In genomic region chr5:150152071-150152879, GRCm38 (mm10) we compare ENCODE assay signal across 8 mouse cellular contexts. TPM values are rescaled to one million over a fixed set of nuclear protein-coding genes. Genes with fewer than 3 reads are reported as not detected.
DNase-seq lines count a peak whose midpoint lies in the region; ATAC-seq and TF ChIP-seq lines count a peak whose summit lies in the region.

No protein-coding gene starts in this region.

- H3K4me2 ChIP-seq in kidney, embryonic 14.5 days (replicated peaks; ENCODE audit: low read depth, low read length): peak overlapping the region; percentile 26; the same call in 1 of the 2 replicates
- no peak overlapping the region for H3K4me2 ChIP-seq in midbrain, postnatal 0 days (ENCODE audit: low read depth, low read length, poor library complexity, severe bottlenecking)
- H3K4me2 ChIP-seq in liver, postnatal 0 days (ENCODE audit: low read depth, low read length): no peak overlapping the region

- 36% methylated on average over 22 of the region's 22 CpGs for WGBS in kidney, embryonic 14.5 days
- 47% methylated on average over 22 of the region's 22 CpGs for WGBS in kidney, adult 2 months
- WGBS in midbrain, postnatal 0 days: 59% methylated on average over 22 of the region's 22 CpGs
- 77% methylated on average over 22 of the region's 22 CpGs for WGBS in liver, postnatal 0 days (ENCODE audit: insufficient replicate concordance)

- no peaks in the 10 kb centered on the region for H3K36me3 ChIP-seq in kidney, embryonic 14.5 days (ENCODE audit: control insufficient read depth, insufficient read depth, low read length)
- H3K36me3 ChIP-seq in kidney, adult 2 months (ENCODE audit: control insufficient read depth, insufficient read depth, low read length): no peaks in the 10 kb centered on the region
- no peaks in the 10 kb centered on the region for H3K36me3 ChIP-seq in midbrain, postnatal 0 days (ENCODE audit: insufficient read depth, low read length)
- no peaks in the 10 kb centered on the region for H3K36me3 ChIP-seq in liver, postnatal 0 days (replicated peaks; ENCODE audit: insufficient read depth, low read length)

- H3K9ac ChIP-seq in kidney, embryonic 14.5 days (ENCODE audit: low read depth, low read length): 0 out of 2 replicates have a peak overlapping the region, but pooled peaks have one; percentile 2
- H3K9ac ChIP-seq in midbrain, postnatal 0 days (replicated peaks; ENCODE audit: low read length, poor library complexity, severe bottlenecking): no peak overlapping the region
- H3K9ac ChIP-seq in liver, postnatal 0 days (replicated peaks): no peak overlapping the region

- no peaks in the 10 kb centered on the region for H3K9me3 ChIP-seq in kidney, embryonic 14.5 days (ENCODE audit: control insufficient read depth, low read length)
- H3K9me3 ChIP-seq in midbrain, postnatal 0 days (ENCODE audit: low read length): no peaks in the 10 kb centered on the region
- H3K9me3 ChIP-seq in liver, postnatal 0 days (ENCODE audit: low read length): no peaks in the 10 kb centered on the region

- TF ChIP-seq POLR2A in kidney, adult 2 months (IDR thresholded peaks at IDR 0.05; ENCODE audit: low read depth, low read length): no peak

- no peak overlapping the region for H3K4me3 ChIP-seq in kidney, embryonic 14.5 days (ENCODE audit: low read length)
- H3K4me3 ChIP-seq in kidney, adult 2 months (ENCODE audit: insufficient read depth, low read depth, low read length): no peak overlapping the region
- H3K4me3 ChIP-seq in midbrain, postnatal 0 days (ENCODE audit: low read depth, low read length): no peak overlapping the region
- no peak overlapping the region for H3K4me3 ChIP-seq in liver, postnatal 0 days (ENCODE audit: low read depth, low read length)

- no peak for TF ChIP-seq CTCF in kidney, adult 2 months (conservative IDR thresholded peaks at IDR 0.05; ENCODE audit: insufficient read depth, insufficient read length, low read depth, low read length)
- no peak for TF ChIP-seq CTCF in midbrain, postnatal 0 days (IDR thresholded peaks at IDR 0.05)
- no peak for TF ChIP-seq CTCF in liver, postnatal 0 days (IDR thresholded peaks at IDR 0.05; ENCODE audit: low read depth)

- peaks cover 6% of the 10 kb centered on the region; the same call in 1 of the 2 replicates for H3K4me1 ChIP-seq in kidney, embryonic 14.5 days (ENCODE audit: control insufficient read depth, insufficient read depth, low read length)
- no peaks in the 10 kb centered on the region for H3K4me1 ChIP-seq in kidney, adult 2 months (ENCODE audit: control insufficient read depth, insufficient read depth, low read length)
- H3K4me1 ChIP-seq in midbrain, postnatal 0 days (ENCODE audit: insufficient read depth, low read length): no peaks in the 10 kb centered on the region
- peaks cover 3% of the 10 kb centered on the region; the same call in 1 of the 2 replicates for H3K4me1 ChIP-seq in liver, postnatal 0 days (ENCODE audit: insufficient read depth)

- H3K27ac ChIP-seq in kidney, embryonic 14.5 days (ENCODE audit: low read depth, low read length): no peak overlapping the region
- H3K27ac ChIP-seq in kidney, adult 2 months (ENCODE audit: insufficient read depth, low read depth, low read length): no peak overlapping the region
- 0 out of 2 replicates have a peak overlapping the region, but pooled peaks have one; percentile 26 for H3K27ac ChIP-seq in midbrain, postnatal 0 days (ENCODE audit: low read depth, low read length)
- no peak overlapping the region for H3K27ac ChIP-seq in liver, postnatal 0 days (ENCODE audit: low read depth)

- no peak for TF ChIP-seq EP300 in liver, postnatal 0 days (IDR thresholded peaks at IDR 0.05; ENCODE audit: low read depth)

- ATAC-seq in kidney, embryonic 14.5 days (ENCODE audit: low FRiP score, low TSS enrichment): peak; percentile 82
- ATAC-seq in cerebellum, adult (ENCODE audit: insufficient number of reproducible peaks, low FRiP score, low TSS enrichment): peak; percentile 56
- peak; percentile 81 for ATAC-seq in midbrain, postnatal 0 days (ENCODE audit: low FRiP score)
- no peak for ATAC-seq in liver, postnatal 0 days

- no peaks in the 10 kb centered on the region for H3K27me3 ChIP-seq in kidney, embryonic 14.5 days (ENCODE audit: control insufficient read depth, insufficient read depth, low read length)
- H3K27me3 ChIP-seq in kidney, adult 2 months (replicated peaks; ENCODE audit: control insufficient read depth, insufficient read depth, low read length): no peaks in the 10 kb centered on the region
- no peaks in the 10 kb centered on the region for H3K27me3 ChIP-seq in midbrain, postnatal 0 days (ENCODE audit: insufficient read depth, low read length)
- no peaks in the 10 kb centered on the region for H3K27me3 ChIP-seq in liver, postnatal 0 days (ENCODE audit: insufficient read depth, low read length)

- DNase-seq in kidney, adult 2 months: no peak
- DNase-seq in embryo, embryonic 11 days: peak; percentile 31
- peak; percentile 75 to 83 for DNase-seq in kidney, postnatal 4 days
- DNase-seq in midbrain, postnatal 0 days (ENCODE audit: low spot score): peak; percentile 91
- DNase-seq in liver, postnatal 0 days: no peak
- DNase-seq in adipocyte (ENCODE audit: low spot score): no peak

RNA-seq across cellular contexts. Expression of gene Fry, which starts 33.8 kb away (rescaled TPM):
- 5.5 and 8.0 TPM in 2 replicates for polyA plus RNA-seq in kidney, embryonic 14.5 days (2014; fragmentation: Nextera tagmentation; extraction: Ambion mirVana)
- polyA plus RNA-seq in kidney, adult 2 months (2012; rRNA removed): 12.6 and 12.9 TPM in 2 replicates
- 129 and 178 TPM in 2 replicates for total RNA-seq in midbrain, postnatal 0 days (2014; rRNA removed)
- 54.3 and 62.6 TPM in 2 replicates for polyA plus RNA-seq in midbrain, postnatal 0 days (2015; fragmentation: Nextera tagmentation; extraction: Ambion mirVana)
- polyA plus RNA-seq in liver, postnatal 0 days (2015; fragmentation: Nextera tagmentation; extraction: Ambion mirVana): 2.0 and 3.2 TPM in 2 replicates

Comparison
In these comparisons a context has a peak if more than half of its experiments do, and no peak if none do; other contexts are left out.
1. DNase-seq: peak in embryo, embryonic 11 days (single experiment), kidney, postnatal 4 days (2 of 2) and midbrain, postnatal 0 days (single experiment); none in kidney, adult 2 months (single experiment), liver, postnatal 0 days (single experiment) and adipocyte (single experiment).